Mouse (Mus musculus): ENCODE results near the gene Wipi2.

- no peak for TF ChIP-seq CTCF (IDR thresholded peaks at IDR 0.05; ENCODE audit: insufficient read depth, low read length)
- no peak for TF ChIP-seq POLR2A (IDR thresholded peaks at IDR 0.05; ENCODE audit: borderline replicate concordance, extremely low read depth, low read depth, low read length)
Observed at GRCm38 (mm10) chr5:142667921-142668320, 40.4 kb downstream of the Wipi2 start.

Data from lung, adult 2 months (tissue).